Mouse (Mus musculus): ENCODE results near the gene Six4. TPM values are rescaled to one million over a fixed set of nuclear protein-coding genes. Genes with fewer than 3 reads are reported as not detected.
A peak's percentile ranks its signal among the peaks of the same experiment; 100 is the strongest.

The Six4 gene
- polyA plus RNA-seq, 1 experiment from 2014 or later = 7.6 TPM

DNA sequence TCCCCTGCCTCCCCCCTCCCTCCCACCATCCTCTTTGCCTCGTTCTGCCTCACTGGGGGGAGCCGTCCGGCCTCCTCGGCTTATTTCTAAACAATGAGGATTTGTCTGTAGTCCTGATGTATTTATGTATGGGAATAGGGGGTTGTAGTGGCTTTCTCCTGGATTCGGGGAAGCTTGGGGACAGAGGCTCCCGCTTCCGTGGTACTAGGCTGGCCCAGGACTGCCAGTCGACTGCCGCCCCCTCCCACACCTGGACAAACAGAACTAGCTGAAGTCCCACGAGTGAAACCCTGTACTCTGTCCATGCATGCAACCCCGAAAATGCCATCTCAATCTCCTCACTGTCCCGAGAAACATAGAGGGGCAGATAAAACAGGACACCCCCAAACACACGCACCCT is 63.0 kb downstream of the Six4 start:
- peaks cover 88% of the 10 kb centered on the region for H3K27me3 ChIP-seq
- ATAC-seq (ENCODE audit: low FRiP score, low read depth) = no peak
- H3K4me3 ChIP-seq = peak overlapping the region; percentile 0; the same call in 1 of the 2 replicates
- H3K4me2 ChIP-seq (replicated peaks) = peak overlapping the region; percentile 30
- no peaks in the 10 kb centered on the region for H3K9me3 ChIP-seq
- H3K4me1 ChIP-seq = peaks cover 71% of the 10 kb centered on the region
- no peaks in the 10 kb centered on the region for H3K36me3 ChIP-seq
- no peak overlapping the region for H3K9ac ChIP-seq
- no peak overlapping the region for H3K27ac ChIP-seq
- 3% methylated on average over 13 of the region's 13 CpGs for WGBS

Other genes starting within 250 kb of the Six4 start
- gene Six6, start 173.6 kb downstream of the Six4 start, polyA plus RNA-seq (2015; fragmentation: Nextera tagmentation; extraction: Ambion mirVana) = not detected in 2 replicates
- gene 4930447C04Rik, start 172.7 kb downstream of the Six4 start, polyA plus RNA-seq (2015; fragmentation: Nextera tagmentation; extraction: Ambion mirVana) = 5.6 and 6.2 TPM in 2 replicates
- gene Six1, start 59.6 kb downstream of the Six4 start, polyA plus RNA-seq (2015; fragmentation: Nextera tagmentation; extraction: Ambion mirVana) = 47.0 and 50.0 TPM in 2 replicates
- 34.8 and 36.8 TPM in 2 replicates for gene Mnat1, start 10.3 kb upstream of the Six4 start, polyA plus RNA-seq (2015; fragmentation: Nextera tagmentation; extraction: Ambion mirVana)
- 17.2 and 20.1 TPM in 2 replicates for gene Trmt5, start 173.3 kb upstream of the Six4 start, polyA plus RNA-seq (2015; fragmentation: Nextera tagmentation; extraction: Ambion mirVana)
- 11.0 and 14.1 TPM in 2 replicates for gene Slc38a6, start 173.3 kb upstream of the Six4 start, polyA plus RNA-seq (2015; fragmentation: Nextera tagmentation; extraction: Ambion mirVana)

Data from limb, embryonic 13.5 days (tissue).